Mouse (Mus musculus) gastrocnemius, postnatal 36 days (tissue): ENCODE data around the gene Zfp574. TPM values are rescaled to one million over a fixed set of nuclear protein-coding genes. Genes with fewer than 3 reads are reported as not detected.

Experiments
- microRNA-seq, 2 experiments: library from miRNA; unstranded; fragments of <30 nt; microRNA quantifications; one replicate each; pipeline ENCODE4 v1.2.0; 2021
- total RNA-seq, 2 experiments: library from RNA; stranded (reverse); gene quantifications; 2 replicates each; pipeline ENCODE4 v1.2.3; 2021

The Zfp574 gene
- total RNA-seq, 2 experiments from 2014 or later: 6.0 to 8.0 TPM

Small RNA genes lying within 50 kb of the gene (microRNA-seq; reads per million reads assigned to microRNA genes)
- gene Mir6537: 0 reads per million in 2 experiments

Other genes with a start within 250 kb of the Zfp574 start
- gene Gm9844, start 210.4 kb upstream of the Zfp574 start, total RNA-seq: not detected
- gene Lypd4, start 202.6 kb upstream of the Zfp574 start, total RNA-seq: not detected
- not detected for gene Dmrtc2, start 202.5 kb upstream of the Zfp574 start, total RNA-seq
- 100 to 1,000 TPM; 283 to 298 TPM for gene Rps19, start 188.2 kb upstream of the Zfp574 start, total RNA-seq
- gene Cd79a, start 175.2 kb upstream of the Zfp574 start, total RNA-seq: under 1 TPM in 1 of 2 experiments, not detected in 1; 0.23 TPM
- 10 to 100 TPM; 28.6 to 31.6 TPM for gene Arhgef1, start 169.7 kb upstream of the Zfp574 start, total RNA-seq
- gene Gm4881, start 128.1 kb upstream of the Zfp574 start, total RNA-seq: not detected
- 100 to 1,000 TPM; 188 to 189 TPM for gene Rabac1, start 99.8 kb upstream of the Zfp574 start, total RNA-seq
- under 1 TPM; 0.08 to 0.15 TPM for gene Atp1a3, start 66.6 kb upstream of the Zfp574 start, total RNA-seq
- 1 to 10 TPM; 2.6 to 3.2 TPM for gene Grik5, start 221 bp upstream of the Zfp574 start, total RNA-seq
- under 1 TPM; 0.10 to 0.72 TPM for gene Pou2f2, start 107.2 kb downstream of the Zfp574 start, total RNA-seq
- gene Dedd2, start 148.0 kb downstream of the Zfp574 start, total RNA-seq: 10 to 100 TPM in 1 of 2 experiments, 1 to 10 TPM in 1; 8.4 to 10.7 TPM
- 1 to 10 TPM; 4.1 to 5.5 TPM for gene Zfp526, start 148.9 kb downstream of the Zfp574 start, total RNA-seq
- 10 to 100 TPM; 64.0 to 69.6 TPM for gene Gsk3a, start 165.3 kb downstream of the Zfp574 start, total RNA-seq
- gene Erf, start 178.2 kb downstream of the Zfp574 start, total RNA-seq: 1 to 10 TPM; 5.0 to 6.1 TPM
- gene Cic, start 195.1 kb downstream of the Zfp574 start, total RNA-seq: 10 to 100 TPM; 31.4 to 37.6 TPM
- 1 to 10 TPM in 1 of 2 experiments, under 1 TPM in 1; 0.86 to 1.3 TPM for gene Pafah1b3, start 225.4 kb downstream of the Zfp574 start, total RNA-seq
- gene Prr19, start 228.8 kb downstream of the Zfp574 start, total RNA-seq: not detected
- not detected for gene Tmem145, start 233.5 kb downstream of the Zfp574 start, total RNA-seq
- 10 to 100 TPM; 16.3 to 16.6 TPM for gene Megf8, start 244.6 kb downstream of the Zfp574 start, total RNA-seq